Mouse (Mus musculus) cerebellum, adult 2 months (tissue): ENCODE measurements around the gene Ptpn18.

Source experiments
- CTCF ChIP-seq: fragments of 200-500 bp; IDR thresholded peaks from 2 replicates; pipeline ENCODE4 v1.5.1; 2011; ENCODE audit warnings: low read depth, mild to moderate bottlenecking, control low read depth, low read length, moderate library complexity, borderline replicate concordance; ENCODE audit not compliant: insufficient read depth
- POLR2A ChIP-seq: fragments of 200-500 bp; IDR thresholded peaks from 2 replicates; pipeline ENCODE4 v1.6.1; 2011; ENCODE audit warnings: low read length, control low read depth, borderline replicate concordance; ENCODE audit not compliant: insufficient read depth

DNA sequence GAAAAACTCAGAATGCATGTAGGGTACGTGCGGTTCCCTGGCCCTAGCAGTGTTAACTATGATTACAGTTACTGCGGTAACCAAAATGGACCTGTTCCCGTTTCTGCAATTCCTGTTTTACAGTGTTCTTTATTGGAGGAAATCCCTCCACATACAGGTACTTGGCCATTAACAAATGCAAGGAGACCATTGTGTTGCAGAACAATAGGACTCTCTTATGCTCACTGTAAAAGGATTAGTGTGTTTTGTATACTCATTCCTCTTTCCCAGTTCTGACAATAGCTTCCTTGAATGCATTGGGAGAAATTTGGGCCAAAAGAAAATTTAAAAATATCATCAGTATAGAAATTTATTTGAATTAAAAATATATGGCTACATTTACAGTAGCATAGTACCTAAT, 8.9 kb downstream of the Ptpn18 start:
- no peak for TF ChIP-seq CTCF
- TF ChIP-seq POLR2A = no peak
